In the genomic region with DNA sequence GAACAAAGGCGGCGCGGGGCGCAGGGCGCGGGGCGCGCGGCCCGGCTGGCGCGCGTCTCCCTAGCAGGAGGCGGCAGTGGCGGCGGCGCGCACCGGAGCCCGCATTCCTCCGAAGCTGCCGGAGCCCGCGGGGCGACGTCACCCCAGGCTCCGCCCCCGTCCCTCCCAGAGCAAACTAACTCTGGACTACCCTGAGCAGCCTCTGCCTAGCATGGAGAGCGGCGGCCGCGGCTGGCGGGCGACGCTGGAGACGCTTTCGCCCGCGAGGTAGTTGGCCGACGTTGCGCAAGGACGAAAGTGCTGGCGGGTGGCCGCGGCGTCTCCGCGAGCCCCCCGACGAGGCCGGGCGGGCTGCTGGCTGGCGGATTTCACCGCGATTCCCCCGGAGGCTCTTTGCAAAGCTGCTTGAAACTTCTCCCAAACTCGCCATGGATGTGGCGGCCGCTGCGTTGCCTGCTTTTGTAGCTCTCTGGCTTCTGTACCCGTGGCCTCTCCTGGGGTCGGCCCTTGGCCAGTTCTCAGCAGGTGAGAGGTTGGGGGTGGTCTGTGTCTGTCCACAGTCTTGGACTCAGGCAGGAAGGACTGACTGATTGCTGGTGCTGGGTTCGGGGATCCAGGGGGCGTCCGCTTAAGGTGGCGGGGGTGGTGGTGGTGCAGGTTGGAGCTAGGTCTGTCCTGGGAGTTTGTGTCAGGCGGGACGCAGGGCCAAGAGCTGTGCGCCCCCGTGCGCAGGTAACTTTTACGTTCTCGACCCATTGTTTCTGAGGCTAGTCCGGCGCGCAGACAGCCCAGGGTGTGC, we compare ENCODE assay signal across 8 mouse cellular contexts. TPM values are rescaled to one million over a fixed set of nuclear protein-coding genes. Genes with fewer than 3 reads are reported as not detected.
DNase-seq lines count a peak whose midpoint lies in the region; ATAC-seq and TF ChIP-seq lines count a peak whose summit lies in the region.

TSS of gene Ptprk (plus strand) at position 168 of the 799 bp plus-strand sequence.

- no peak for TF ChIP-seq CTCF in cortical plate, adult 2 months (IDR thresholded peaks at IDR 0.05; ENCODE audit: extremely low read depth, insufficient read depth, low read length)

- intact Hi-C loops in gastrocnemius, postnatal 14 days (cut with DNase I; ENCODE audit: low total_unique reads) = no loop called here

- peaks cover 2% of the 10 kb centered on the region; the same call in 1 of the 2 replicates for H3K4me1 ChIP-seq in cortical plate, adult 2 months (ENCODE audit: control insufficient read depth, insufficient read depth, low read length)

- ATAC-seq in megakaryocyte, adult 5-6 weeks (ENCODE audit: poor library complexity, severe bottlenecking) = peak; percentile 62
- ATAC-seq in erythroid progenitor cell, adult 5-6 weeks (replicated peaks; ENCODE audit: low FRiP score, poor library complexity, severe bottlenecking) = no peak

- TF ChIP-seq POLR2A in cortical plate, adult 2 months (IDR thresholded peaks at IDR 0.05; ENCODE audit: extremely low read depth, insufficient read depth, low read length) = peak; percentile 65; the same call in 1 of the 2 replicates

- H3K4me3 ChIP-seq in cortical plate, adult 2 months (ENCODE audit: insufficient read depth, low read length) = peak within 1 kb of the TSS; percentile 83

- peak; percentile 97 for DNase-seq in adrenal gland, adult 2 months
- DNase-seq in gastrocnemius, postnatal 14 days = peak; percentile 92
- DNase-seq in induced T-regulatory cell, adult 2 months (ENCODE audit: low read depth) = peak; percentile 14
- DNase-seq in left cerebral cortex, adult 8-10 months (ENCODE audit: low spot score in 2 of 2) = peak; percentile 76 to 87
- peak; percentile 84 to 91 for DNase-seq in right cerebral cortex, postnatal 36 days (ENCODE audit: low spot score in 2 of 2)

- peak within 1 kb of the TSS; percentile 92 for H3K27ac ChIP-seq in cortical plate, adult 2 months (ENCODE audit: insufficient read depth, low read length)

RNA-seq across cellular contexts. Expression of gene Ptprk, which starts in this region (rescaled TPM):
- 10 to 100 TPM; 10.4 to 21.4 TPM for total RNA-seq in adrenal gland, adult 2 months (2021)
- 2.3 and 4.4 TPM in 2 replicates for polyA plus RNA-seq in adrenal gland, adult 2 months (2012; rRNA removed)
- 45.0 and 45.3 TPM in 2 replicates for polyA plus RNA-seq in cortical plate, adult 2 months (2012; rRNA removed)
- total RNA-seq in gastrocnemius, postnatal 14 days (2021) = 1 to 10 TPM; 7.4 to 7.6 TPM
- total RNA-seq in left cerebral cortex, adult 8-10 months (2022) = 10 to 100 TPM; 48.2 to 60.4 (median 53.9) TPM
- total RNA-seq in megakaryocyte, adult 5-6 weeks (2015) = 0.25 TPM in 1 of 2 replicates, not detected in the other
- total RNA-seq in megakaryocyte, adult 5-6 weeks (2017) = not detected in 2 replicates
- 0.72 TPM in 1 of 2 replicates, not detected in the other for total RNA-seq in erythroid progenitor cell, adult 5-6 weeks (2015; ENCODE audit: low replicate concordance)
- 0.13 TPM in 1 of 2 replicates, not detected in the other for total RNA-seq in erythroid progenitor cell, adult 5-6 weeks (2017; ENCODE audit: low replicate concordance)

Comparison
In these comparisons a context has a peak if more than half of its experiments do, and no peak if none do; other contexts are left out.
1. RNA of gene Ptprk (total RNA-seq): 48.2 to 60.4 TPM in left cerebral cortex, adult 8-10 months, 10.4 to 21.4 TPM in adrenal gland, adult 2 months and 7.4 to 7.6 TPM in gastrocnemius, postnatal 14 days; 0.25 TPM in megakaryocyte, adult 5-6 weeks and 0.13 to 0.72 TPM in erythroid progenitor cell, adult 5-6 weeks; every median in the first group is over 4 times any median in the second.
2. Peak in ATAC-seq in megakaryocyte, adult 5-6 weeks; RNA of the gene not detected or under 1 TPM.
3. DNase-seq: peak in every context shown above with its lines; median percentile 97 in adrenal gland, adult 2 months; 92 in gastrocnemius, postnatal 14 days; 88 in right cerebral cortex, postnatal 36 days; 82 in left cerebral cortex, adult 8-10 months; 14 in induced T-regulatory cell, adult 2 months.